15 mouse cellular contexts compared by ENCODE assay signal in genomic region chr2:22957415-22957814, GRCm38 (mm10).
A peak's percentile ranks its signal among the peaks of the same experiment; 100 is the strongest.
DNase-seq lines count a peak whose midpoint lies in the region; ATAC-seq and TF ChIP-seq lines count a peak whose summit lies in the region.
"Had no signal": no experiment of that assay in that cellular context is flagged by ENCODE, and none has a peak within 500 bp of the region (broad histone marks: within the 10 kb centered on the region; RNA-seq: fewer than 3 reads in every experiment).

No protein-coding gene starts in this region.

- no peaks in the 10 kb centered on the region for H3K79me2 ChIP-seq in MEL (ENCODE audit: control insufficient read depth, insufficient read depth, low read length, poor library complexity)

- no peaks in the 10 kb centered on the region for H3K9me3 ChIP-seq in MEL (replicated peaks; ENCODE audit: insufficient read depth, low read length)
- H3K9me3 ChIP-seq in stomach, postnatal 0 days (ENCODE audit: control insufficient read depth, low read length): no peaks in the 10 kb centered on the region
- H3K9me3 ChIP-seq: heart, embryonic 12.5 days; stomach, embryonic 15.5 days had no signal

- H3K4me2 ChIP-seq in stomach, postnatal 0 days (replicated peaks; ENCODE audit: low read depth): no peak overlapping the region
- H3K4me2 ChIP-seq: heart, embryonic 12.5 days; stomach, embryonic 15.5 days had no signal

- H3K4me3 ChIP-seq in MEL (ENCODE audit: control insufficient read depth in 1 of 2, insufficient read depth in 1 of 2, low read depth in 2 of 2, low read length in 2 of 2): no peak overlapping the region
- H3K4me3 ChIP-seq in stomach, postnatal 0 days (ENCODE audit: low read depth, low read length): no peak overlapping the region
- H3K4me3 ChIP-seq: heart, embryonic 12.5 days; stomach, embryonic 15.5 days had no signal

- DNase-seq in spleen, postnatal 36 days (ENCODE audit: low spot score in 2 of 2): peak; percentile 41 to 46
- no peak for DNase-seq in spleen, adult 12 weeks (ENCODE audit: low spot score)
- peak; percentile 41 for DNase-seq in MEL (ENCODE audit: low read depth, low spot score)
- no peak for DNase-seq in urinary bladder, postnatal 25 days (ENCODE audit: low spot score)
- DNase-seq in yolk sac, embryonic 10.5 days (ENCODE audit: low spot score): no peak
- DNase-seq in stomach, postnatal 0 days (ENCODE audit: low spot score): no peak
- DNase-seq: adrenal gland, postnatal 25 days; forebrain, postnatal 0 days; gastrocnemius, postnatal 25 days; kidney, adult 11 months; lung, postnatal 14 days had no signal

- no peaks in the 10 kb centered on the region for H3K27me3 ChIP-seq in MEL (ENCODE audit: control insufficient read depth in 1 of 2, insufficient read depth in 2 of 2, low read length in 2 of 2)
- no peaks in the 10 kb centered on the region for H3K27me3 ChIP-seq in stomach, postnatal 0 days (ENCODE audit: control insufficient read depth, insufficient read depth, low read length)
- H3K27me3 ChIP-seq: heart, embryonic 12.5 days; stomach, embryonic 15.5 days had no signal

- TF ChIP-seq CTCF in MEL (IDR thresholded peaks at IDR 0.05 in 2 of 3, conservative IDR thresholded peaks at IDR 0.05 in 1 of 3; ENCODE audit: control insufficient read depth in 1 of 3, insufficient read depth in 1 of 3, low read depth in 2 of 3, low read length in 3 of 3, poor library complexity in 1 of 3, severe bottlenecking in 1 of 3): no peak
- no peak for TF ChIP-seq CTCF in stomach, postnatal 0 days (IDR thresholded peaks at IDR 0.05; ENCODE audit: low read depth)

- peaks cover 14 to 19% of the 10 kb centered on the region in 2 experiments for H3K4me1 ChIP-seq in MEL (ENCODE audit: control insufficient read depth in 1 of 2, insufficient read depth in 2 of 2, low read length in 2 of 2)
- H3K4me1 ChIP-seq in stomach, postnatal 0 days (replicated peaks; ENCODE audit: control insufficient read depth, insufficient read depth): no peaks in the 10 kb centered on the region
- H3K4me1 ChIP-seq: heart, embryonic 12.5 days; stomach, embryonic 15.5 days had no signal

- no peak overlapping the region for H3K9ac ChIP-seq in MEL (ENCODE audit: control insufficient read depth, low read depth, low read length, poor library complexity, severe bottlenecking)
- H3K9ac ChIP-seq in stomach, postnatal 0 days (ENCODE audit: low read length): no peak overlapping the region
- H3K9ac ChIP-seq: forebrain, postnatal 0 days; heart, embryonic 12.5 days; stomach, embryonic 15.5 days had no signal

- peak; percentile 52 for ATAC-seq in inflammation-experienced regulatory T-cells, adult 6 months
- no peak for ATAC-seq in stomach, postnatal 0 days (ENCODE audit: low FRiP score, low TSS enrichment)
- ATAC-seq: forebrain, postnatal 0 days; midbrain, embryonic 16.5 days had no signal

- H3K27ac ChIP-seq in MEL (ENCODE audit: control insufficient read depth, low read depth, low read length): no peak overlapping the region
- H3K27ac ChIP-seq in stomach, postnatal 0 days (replicated peaks): no peak overlapping the region
- H3K27ac ChIP-seq: stomach, embryonic 15.5 days had no signal

- H3K36me3 ChIP-seq in MEL (ENCODE audit: control insufficient read depth in 1 of 2, insufficient read depth in 2 of 2, low read length in 2 of 2): peaks cover 0 to 24% of the 10 kb centered on the region in 2 experiments; a peak in 3 of 4 replicates
- H3K36me3 ChIP-seq in stomach, postnatal 0 days (ENCODE audit: control insufficient read depth, insufficient read depth, low read length): no peaks in the 10 kb centered on the region

- TF ChIP-seq RAD21 in MEL (IDR thresholded peaks at IDR 0.05; ENCODE audit: low read depth, low read length): no peak

- WGBS in stomach, postnatal 0 days: 86% methylated on average over 1 of the region's 1 CpGs

- TF ChIP-seq EP300 in MEL (IDR thresholded peaks at IDR 0.05; ENCODE audit: low read depth in 1 of 2, low read length in 2 of 2): no peak
- TF ChIP-seq EP300 in stomach, postnatal 0 days (optimal IDR thresholded peaks at IDR 0.05): no peak

- TF ChIP-seq POLR2A in MEL (IDR thresholded peaks at IDR 0.05; ENCODE audit: control insufficient read depth in 1 of 2, insufficient read depth in 1 of 2, low read depth in 1 of 2, low read length in 2 of 2, poor library complexity in 1 of 2): no peak

TF ChIP-seq in MEL, 35 proteins besides CTCF, POLR2A, EP300 and RAD21:
- TF ChIP-seq RCOR1 (IDR thresholded peaks at IDR 0.05; ENCODE audit: low read depth, low read length) (no peak), ZMIZ1 (IDR thresholded peaks at IDR 0.05; ENCODE audit: low read depth, low read length) (no peak), POLR2AphosphoS2 (IDR thresholded peaks at IDR 0.05; ENCODE audit: low read length) (no peak)

Comparison
In these comparisons a context has a peak if more than half of its experiments do, and no peak if none do; other contexts are left out.
1. DNase-seq: peak in spleen, postnatal 36 days (2 of 2) and MEL (single experiment); none in spleen, adult 12 weeks (single experiment), urinary bladder, postnatal 25 days (single experiment), yolk sac, embryonic 10.5 days (single experiment) and stomach, postnatal 0 days (single experiment).